Mouse (Mus musculus) heart, adult 2 months (tissue): ENCODE measurements at regions not wholly inside any gene's neighbourhood (a gene's known extent, or its start where the extent isn't known, plus 50 kb on each side); places are given as distances from the start of the nearest gene placed in this dataset.
"Not testable (repeated sequence)": the region's sequence is repeated elsewhere in the genome, so short reads cannot be mapped to it uniquely, and the experiment has no call there.

ENCODE experiments used
- DNase-seq, 2 experiments: peaks; one replicate each; pipeline ENCODE4 v3.0.0; 2021
- H3K27ac ChIP-seq: fragments of 200-600 bp; 2 replicates; pipeline ENCODE4 v1.8.1; 2022
- H3K27me3 ChIP-seq: fragments of 200-500 bp; 2 replicates; pipeline ENCODE4 v1.6.1; 2012; ENCODE audit warnings: mild to moderate bottlenecking, low read length, inconsistent platforms, mixed read lengths; ENCODE audit not compliant: control insufficient read depth, insufficient read depth
- H3K36me3 ChIP-seq: fragments of 200-500 bp; 2 replicates; pipeline ENCODE4 v1.6.1; 2012; ENCODE audit warnings: low read length, inconsistent platforms; ENCODE audit not compliant: control insufficient read depth, insufficient read depth
- H3K4me1 ChIP-seq: fragments of 200-500 bp; 2 replicates; pipeline ENCODE4 v1.6.1; 2011; ENCODE audit warnings: low read length; ENCODE audit not compliant: control insufficient read depth, insufficient read depth
- H3K4me3 ChIP-seq: fragments of 200-600 bp; 2 replicates; pipeline ENCODE4 v1.8.1; 2022
- H3K79me2 ChIP-seq: fragments of 200-500 bp; replicated peaks from 2 replicates; pipeline ENCODE4 v1.6.1; 2012; ENCODE audit warnings: mild to moderate bottlenecking, inconsistent platforms, low read length, moderate library complexity, mixed read lengths; ENCODE audit not compliant: control insufficient read depth, insufficient read depth
- H3K9ac ChIP-seq: fragments of 200-500 bp; 2 replicates; pipeline ENCODE4 v1.6.1; 2012; ENCODE audit warnings: low read depth, mild to moderate bottlenecking, control low read depth, inconsistent platforms, low read length, mixed read lengths
- CTCF ChIP-seq: fragments of 200-600 bp; IDR thresholded peaks from 2 replicates; pipeline ENCODE4 v1.8.1; 2022; ENCODE audit warnings: antibody characterized with exemption, mild to moderate bottlenecking, moderate library complexity
- EP300 ChIP-seq: fragments of 200-500 bp; IDR thresholded peaks from 2 replicates; pipeline ENCODE4 v1.6.1; 2011; ENCODE audit warnings: low read depth, low read length, control low read depth; ENCODE audit not compliant: insufficient read depth
- POLR2A ChIP-seq: fragments of 200-500 bp; IDR thresholded peaks from 2 replicates; pipeline ENCODE4 v1.6.1; 2011; ENCODE audit warnings: mild to moderate bottlenecking, low read depth, low read length, control low read depth; ENCODE audit not compliant: insufficient read depth
- WGBS: fragments of 180-500 bp; shearing (Covaris S2); methylation state at CpG from one replicate; pipeline ENCODE4 v1.1.7; 2018; 5-methylcytosine and 5-hydroxymethylcytosine counted together
- intact Hi-C: fragments of 180-260 bp; cut with DNase I; formaldehyde crosslinking; loops from one replicate; pipeline ENCODE4 v1.15.1; 2025

DNA sequence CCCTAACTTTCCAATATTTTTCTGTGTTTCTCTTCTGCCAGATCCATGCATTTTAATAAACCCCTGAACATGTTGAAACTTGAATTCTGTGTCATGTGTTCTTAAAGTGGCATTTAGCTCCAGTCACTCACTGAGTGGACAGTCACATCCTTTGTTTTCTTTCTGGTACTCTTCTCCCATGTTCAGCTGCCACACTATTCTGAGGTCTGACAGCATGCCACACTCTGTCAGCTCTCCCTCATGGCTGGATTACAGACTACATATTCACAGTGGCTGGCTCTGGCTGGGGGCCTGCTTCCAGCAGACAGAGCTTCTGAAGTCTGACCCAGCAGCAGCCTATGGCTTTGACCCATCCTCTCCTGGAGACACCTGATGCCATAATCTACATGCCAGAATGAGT is 73.4 kb upstream of the Arhgap42 start:
- Histone ChIP-seq H3K27ac (no peak overlapping the region), H3K4me3 (no peak overlapping the region), H3K36me3 (no peaks in the 10 kb centered on the region), H3K79me2 (no peaks in the 10 kb centered on the region), H3K9ac (no peak overlapping the region), H3K27me3 (no peaks in the 10 kb centered on the region), H3K4me1 (no peaks in the 10 kb centered on the region)
- DNase-seq: no peak
- TF ChIP-seq POLR2A (no peak), EP300 (no peak), CTCF (no peak)
- intact Hi-C loops: no loop called here

- WGBS: 51% methylated on average over 2 of the region's 2 CpGs
- Histone ChIP-seq H3K4me3 (no peak overlapping the region), H3K79me2 (no peaks in the 10 kb centered on the region), H3K27ac (no peak overlapping the region), H3K36me3 (no peaks in the 10 kb centered on the region), H3K4me1 (no peaks in the 10 kb centered on the region), H3K9ac (no peak overlapping the region), H3K27me3 (no peaks in the 10 kb centered on the region)
- no peak for TF ChIP-seq CTCF
- TF ChIP-seq EP300: no peak
- TF ChIP-seq POLR2A: no peak
- intact Hi-C loops: no loop called here
- no peak for DNase-seq
Observed at GRCm38 (mm10) chr9:9311627-9312265, 72.8 kb upstream of the Arhgap42 start.

GRCm38 (mm10) chr9:9311040-9311583 is 72.2 kb upstream of the Arhgap42 start:
- H3K27me3 ChIP-seq, DNase-seq, H3K79me2 ChIP-seq, H3K9ac ChIP-seq, H3K4me1 ChIP-seq, H3K36me3 ChIP-seq, H3K4me3 ChIP-seq, intact Hi-C loops, H3K27ac ChIP-seq: not testable (repeated sequence)
- 80% methylated on average over 6 of the region's 6 CpGs for WGBS

- DNase-seq: no peak
- Histone ChIP-seq H3K36me3 (no peaks in the 10 kb centered on the region), H3K79me2 (no peaks in the 10 kb centered on the region), H3K4me3 (no peak overlapping the region), H3K27ac (no peak overlapping the region), H3K9ac (no peak overlapping the region), H3K27me3 (no peaks in the 10 kb centered on the region), H3K4me1 (no peaks in the 10 kb centered on the region)
- WGBS: 40% methylated on average over 3 of the region's 3 CpGs
- no peak for TF ChIP-seq CTCF
- no peak for TF ChIP-seq EP300
- no peak for TF ChIP-seq POLR2A
- intact Hi-C loops: no loop called here
Observed at GRCm38 (mm10) chr9:9290767-9291166, 51.9 kb upstream of the Arhgap42 start.

GRCm38 (mm10) chr9:9289570-9289969 is 50.7 kb upstream of the Arhgap42 start:
- Histone ChIP-seq H3K4me1 (no peaks in the 10 kb centered on the region), H3K27me3 (no peaks in the 10 kb centered on the region), H3K27ac (no peak overlapping the region), H3K4me3 (no peak overlapping the region), H3K79me2 (no peaks in the 10 kb centered on the region), H3K36me3 (no peaks in the 10 kb centered on the region), H3K9ac (no peak overlapping the region)
- 77% methylated on average over 6 of the region's 6 CpGs for WGBS
- no peak for DNase-seq
- no peak for TF ChIP-seq POLR2A
- no peak for TF ChIP-seq EP300
- no peak for TF ChIP-seq CTCF
- intact Hi-C loops: no loop called here
